Mouse (Mus musculus): Measurements from ENCODE around the gene Cdh5.

DNA sequence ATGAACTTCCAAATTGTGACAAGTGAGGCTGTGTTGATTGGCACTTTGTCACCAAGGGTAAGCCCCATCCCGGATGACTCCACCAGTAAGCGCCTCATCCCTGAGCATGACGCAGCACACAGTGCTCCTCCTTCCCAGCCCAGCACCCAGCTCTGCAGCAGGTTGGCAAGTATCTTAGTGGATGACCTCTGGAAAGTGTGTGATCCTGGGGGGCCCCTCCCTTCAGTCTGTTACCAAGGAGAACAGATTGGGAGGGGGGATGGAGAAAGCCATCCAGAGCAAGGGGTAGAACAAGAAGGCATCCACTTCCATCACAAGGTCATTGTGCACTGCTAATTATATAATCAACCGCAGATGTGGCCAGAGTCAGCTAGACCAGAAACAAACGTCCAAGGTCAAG is 59.3 kb downstream of the Cdh5 start:
- TF ChIP-seq POLR2A (IDR thresholded peaks at IDR 0.05; ENCODE audit: extremely low read depth, insufficient read depth, low read length) (no peak), CTCF (IDR thresholded peaks at IDR 0.05; ENCODE audit: low read depth, low read length) (no peak)
